Comparison of ENCODE assay signal across 22 mouse cellular contexts in genomic region chr13:42374181-42374596, GRCm38 (mm10).
DNase-seq lines count a peak whose midpoint lies in the region; TF ChIP-seq lines count a peak whose summit lies in the region.
"Had no signal": no experiment of that assay in that cellular context is flagged by ENCODE, and none has a peak within 500 bp of the region (broad histone marks: within the 10 kb centered on the region; RNA-seq: fewer than 3 reads in every experiment).

No protein-coding gene starts in this region.

- no peaks in the 10 kb centered on the region for H3K36me3 ChIP-seq in CH12.LX (replicated peaks in 1 of 2; ENCODE audit: control insufficient read depth in 1 of 2, insufficient read depth in 1 of 2, low read length in 1 of 2)
- H3K36me3 ChIP-seq: heart, embryonic 13.5 days; limb, embryonic 15.5 days; midbrain, embryonic 12.5 days had no signal

- no peaks in the 10 kb centered on the region for H3K27me3 ChIP-seq in CH12.LX (replicated peaks)
- H3K27me3 ChIP-seq: heart, embryonic 13.5 days; limb, embryonic 15.5 days; midbrain, embryonic 12.5 days had no signal

- no peak for TF ChIP-seq POLR2A in CH12.LX (IDR thresholded peaks at IDR 0.05; ENCODE audit: low read depth, low read length)
- no peak for TF ChIP-seq POLR2A in brain, embryonic 14.5 days (IDR thresholded peaks at IDR 0.05; ENCODE audit: borderline replicate concordance, extremely low read depth, insufficient read depth, insufficient read length, poor library complexity, severe bottlenecking)

- peaks cover 16 to 33% of the 10 kb centered on the region in 2 experiments for H3K4me1 ChIP-seq in CH12.LX (ENCODE audit: control insufficient read depth in 1 of 2, insufficient read depth in 2 of 2)
- H3K4me1 ChIP-seq: limb, embryonic 15.5 days; midbrain, embryonic 12.5 days had no signal

- peak; percentile 83 for TF ChIP-seq EP300 in CH12.LX (IDR thresholded peaks at IDR 0.05; ENCODE audit: low read length)

- no peak overlapping the region for H3K9ac ChIP-seq in CH12.LX (ENCODE audit: insufficient read depth, low read depth)
- H3K9ac ChIP-seq: forebrain, postnatal 0 days; heart, embryonic 13.5 days; limb, embryonic 15.5 days; midbrain, embryonic 12.5 days had no signal

- peak; percentile 4 to 13 for DNase-seq in layer of hippocampus, postnatal 10 days (ENCODE audit: low spot score in 2 of 2)
- no peak for DNase-seq in layer of hippocampus, adult 8-10 months (ENCODE audit: low spot score in 2 of 2)
- DNase-seq in CH12.LX (ENCODE audit: extremely low read depth): peak; percentile 75
- DNase-seq in brain, embryonic 14.5 days (ENCODE audit: low read depth): peak; percentile 31
- DNase-seq in kidney, postnatal 36 days: peak; percentile 15 to 47
- DNase-seq in gastrocnemius, postnatal 10 days: no peak
- DNase-seq in gastrocnemius, adult 8-10 months (ENCODE audit: low spot score in 2 of 2): no peak
- DNase-seq in adrenal gland, postnatal 14 days: no peak
- DNase-seq: adrenal gland, adult 8-10 months; cerebellum, adult 11-12 months; forebrain, postnatal 0 days; gastrocnemius, adult 2 months; heart, postnatal 36 days; lung, adult 18-20 months; lung, postnatal 4 days; right cerebral cortex, postnatal 14 days had no signal

- H3K4me3 ChIP-seq in CH12.LX (replicated peaks in 1 of 3; ENCODE audit: low read depth in 2 of 3, low read length in 2 of 3, poor library complexity in 1 of 3): no peak overlapping the region
- H3K4me3 ChIP-seq: erythroblast, embryonic 14.5 days; gastrocnemius, adult 2 months; heart, embryonic 13.5 days; limb, embryonic 15.5 days; midbrain, embryonic 12.5 days had no signal

- TF ChIP-seq CTCF in CH12.LX (conservative IDR thresholded peaks at IDR 0.05 in 1 of 2, IDR thresholded peaks at IDR 0.05 in 1 of 2; ENCODE audit: low read depth in 2 of 2, low read length in 2 of 2): no peak
- no peak for TF ChIP-seq CTCF in brain, embryonic 14.5 days (IDR thresholded peaks at IDR 0.05; ENCODE audit: borderline replicate concordance, extremely low read depth, insufficient read depth, insufficient read length)

- H3K79me2 ChIP-seq in CH12.LX (replicated peaks; ENCODE audit: control insufficient read depth, extremely low read depth, insufficient read depth, poor library complexity, severe bottlenecking): no peaks in the 10 kb centered on the region

- peak overlapping the region; percentile 29 for H3K4me2 ChIP-seq in CH12.LX (ENCODE audit: insufficient read depth, low read depth, poor library complexity, severe bottlenecking)
- H3K4me2 ChIP-seq: heart, embryonic 13.5 days; limb, embryonic 15.5 days; midbrain, embryonic 12.5 days had no signal

- H3K9me3 ChIP-seq in CH12.LX (replicated peaks; ENCODE audit: low read length): no peaks in the 10 kb centered on the region
- H3K9me3 ChIP-seq: heart, embryonic 13.5 days; limb, embryonic 15.5 days; midbrain, embryonic 12.5 days had no signal

- dilution Hi-C loops in CH12.LX (cut with MboI; ENCODE audit: extremely low pct_ligation_motif_present, extremely low pct_unique_long_range_greater_than_20kb, low sequenced_read_pairs): no loop called here

- TF ChIP-seq RAD21 in CH12.LX (IDR thresholded peaks at IDR 0.05; ENCODE audit: low read depth, low read length): no peak

- in situ Hi-C loops in CH12.LX (cut with MboI; ENCODE audit: low pct_ligation_motif_present, low pct_unique_long_range_greater_than_20kb, low sequenced_read_pairs): no loop called here

- no peak overlapping the region for H3K27ac ChIP-seq in CH12.LX (ENCODE audit: insufficient read depth, low read depth)
- H3K27ac ChIP-seq: gastrocnemius, adult 2 months; heart, embryonic 13.5 days; kidney, postnatal 0 days; limb, embryonic 15.5 days; midbrain, embryonic 12.5 days; stomach, postnatal 0 days had no signal

TF ChIP-seq in CH12.LX, 34 proteins besides CTCF, POLR2A, EP300 and RAD21:
- peak; percentile 56 for TF ChIP-seq ETS1 (conservative IDR thresholded peaks at IDR 0.05; ENCODE audit: low read depth, low read length)
- TF ChIP-seq MEF2A (IDR thresholded peaks at IDR 0.05; ENCODE audit: borderline replicate concordance, low read depth, low read length): peak; percentile 62; the same call in 1 of the 2 replicates
- no peak for TF ChIP-seq ZC3H11A (IDR thresholded peaks at IDR 0.05; ENCODE audit: low read depth, low read length)
- TF ChIP-seq IRF4 (IDR thresholded peaks at IDR 0.05; ENCODE audit: low read depth, low read length): peak; percentile 81
- TF ChIP-seq MAZ (IDR thresholded peaks at IDR 0.05; ENCODE audit: low read depth, low read length): peak; percentile 60; the same call in 1 of the 2 replicates
- TF ChIP-seq SIN3A (IDR thresholded peaks at IDR 0.05; ENCODE audit: low read length): 0 out of 2 replicates have a peak, but pooled peaks have one; percentile 50
- peak; percentile 84 for TF ChIP-seq BHLHE40 (IDR thresholded peaks at IDR 0.05; ENCODE audit: low read depth, low read length)
- peak; percentile 55; the same call in 1 of the 2 replicates for TF ChIP-seq TCF12 (IDR thresholded peaks at IDR 0.05; ENCODE audit: low read depth, low read length)
- TF ChIP-seq NELFE (IDR thresholded peaks at IDR 0.05; ENCODE audit: low read depth, low read length): no peak
- TF ChIP-seq ZMIZ1 (IDR thresholded peaks at IDR 0.05; ENCODE audit: low read depth, low read length): no peak
- TF ChIP-seq MAFK (IDR thresholded peaks at IDR 0.05; ENCODE audit: insufficient replicate concordance, low read length): 0 out of 2 replicates have a peak, but pooled peaks have one; percentile 25
- TF ChIP-seq RCOR1 (conservative IDR thresholded peaks at IDR 0.05; ENCODE audit: low read depth, low read length): 0 out of 2 replicates have a peak, but pooled peaks have one; percentile 41
- peak; percentile 58; the same call in 1 of the 2 replicates for TF ChIP-seq MAX (IDR thresholded peaks at IDR 0.05; ENCODE audit: low read length)
TF ChIP-seq in CH12.LX: peak in this region for 10.

Comparison
In these comparisons a context has a peak if more than half of its experiments do, and no peak if none do; other contexts are left out.
1. DNase-seq: peak in layer of hippocampus, postnatal 10 days (2 of 2), CH12.LX (single experiment), brain, embryonic 14.5 days (single experiment) and kidney, postnatal 36 days (2 of 2); none in layer of hippocampus, adult 8-10 months (0 of 2), gastrocnemius, postnatal 10 days (single experiment), gastrocnemius, adult 8-10 months (0 of 2) and adrenal gland, postnatal 14 days (single experiment).